Mouse (Mus musculus) liver, postnatal 0 days (tissue): ENCODE measurements around the gene Hsd17b10. TPM values are rescaled to one million over a fixed set of nuclear protein-coding genes. Genes with fewer than 3 reads are reported as not detected.

ENCODE experiments used
- ATAC-seq: fragments of 200-750 bp; cut with Nextera tagmentation; 2 replicates; pipeline ENCODE4 v1.8.0; 2017; ENCODE audit warnings: mild to moderate bottlenecking, moderate library complexity
- DNase-seq: peaks from one replicate; pipeline ENCODE4 v3.0.0-alpha.2; 2016
- H3K27ac ChIP-seq: fragments of 300-500 bp; sonication (generic); 2 replicates; pipeline ENCODE4 v1.5.1; 2014; ENCODE audit warnings: antibody characterized with exemption, moderate library complexity, mild to moderate bottlenecking, low read depth
- H3K27me3 ChIP-seq: fragments of 300-500 bp; sonication (generic); 2 replicates; pipeline ENCODE4 v1.6.1; 2014; ENCODE audit warnings: low read length, control low read depth, mixed read lengths; ENCODE audit not compliant: insufficient read depth
- H3K36me3 ChIP-seq: fragments of 300-500 bp; sonication (generic); replicated peaks from 2 replicates; pipeline ENCODE4 v1.6.1; 2014; ENCODE audit warnings: mild to moderate bottlenecking, control low read depth, low read length, moderate library complexity, mixed read lengths; ENCODE audit not compliant: insufficient read depth
- H3K4me1 ChIP-seq: fragments of 300-500 bp; sonication (generic); 2 replicates; pipeline ENCODE4 v1.6.1; 2014; ENCODE audit warnings: antibody characterized with exemption, mild to moderate bottlenecking, control low read depth; ENCODE audit not compliant: insufficient read depth
- H3K4me2 ChIP-seq: fragments of 300-500 bp; sonication (generic); 2 replicates; pipeline ENCODE4 v1.6.1; 2014; ENCODE audit warnings: low read depth, mild to moderate bottlenecking, low read length, moderate library complexity, mixed read lengths
- H3K4me3 ChIP-seq: fragments of 300-500 bp; sonication (generic); 2 replicates; pipeline ENCODE4 v1.5.1; 2014; ENCODE audit warnings: low read depth, low read length
- H3K9ac ChIP-seq: fragments of 300-500 bp; sonication (generic); replicated peaks from 2 replicates; pipeline ENCODE4 v1.6.1; 2014; ENCODE audit warnings: mild to moderate bottlenecking, moderate library complexity
- H3K9me3 ChIP-seq: fragments of 300-500 bp; sonication (generic); 2 replicates; pipeline ENCODE4 v1.6.1; 2016; ENCODE audit warnings: mild to moderate bottlenecking, control low read depth, low read length, mixed read lengths
- CTCF ChIP-seq: sonication (generic); IDR thresholded peaks from 2 replicates; pipeline ENCODE4 v1.5.1; 2016; ENCODE audit warnings: antibody characterized with exemption, low read depth
- EP300 ChIP-seq: IDR thresholded peaks from 2 replicates; pipeline ENCODE4 v1.6.1; 2016; ENCODE audit warnings: antibody characterized with exemption, low read depth, mild to moderate bottlenecking
- WGBS: fragments of 180-500 bp; shearing (Covaris S2); extraction: QIAGEN DNeasy Blood & Tissue Kit; methylation state at CpG from one replicate; pipeline ENCODE4 v1.1.7; 2014; ENCODE audit not compliant: insufficient replicate concordance; 5-methylcytosine and 5-hydroxymethylcytosine counted together
- polyA plus RNA-seq: library from polyadenylated mRNA; unstranded; fragments of >200 nt; fragmentation: Nextera tagmentation; extraction: Ambion mirVana; gene quantifications from 2 replicates; pipeline ENCODE4 v1.2.1, GENCODE M21; 2015

Gene Hsd17b10
- polyA plus RNA-seq, 1 experiment from 2014 or later, result 197 TPM

DNA sequence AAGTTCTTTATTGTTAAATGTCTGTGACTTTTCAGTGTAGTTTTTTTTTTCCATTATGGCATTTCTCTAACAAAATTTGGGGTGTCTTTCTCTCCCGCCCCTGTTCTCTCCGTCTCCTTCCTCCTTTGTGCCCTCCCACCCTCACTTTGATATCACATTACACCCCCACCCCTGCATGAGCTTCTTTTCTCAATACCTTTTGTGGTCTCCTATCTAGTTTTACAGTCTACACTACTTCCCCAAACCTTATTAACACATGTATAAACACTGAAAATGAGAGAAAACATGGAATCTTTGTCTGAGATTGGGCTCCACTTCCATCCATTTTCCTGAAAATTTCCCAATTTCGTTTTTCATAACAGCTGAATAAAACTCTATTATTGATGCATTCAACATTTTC is 50.9 kb downstream of the Hsd17b10 start:
- H3K36me3 ChIP-seq, result peaks cover 15% of the 10 kb centered on the region; the same call in 1 of the 2 replicates
- DNase-seq, result no peak

More for the DNA sequence above, 50.9 kb downstream of the Hsd17b10 start:
- WGBS, result 68% methylated on average over 3 of the region's 3 CpGs
- no peak overlapping the region for H3K4me2 ChIP-seq
- H3K4me3 ChIP-seq, result no peak overlapping the region
- H3K9me3 ChIP-seq, result no peaks in the 10 kb centered on the region
- ATAC-seq, result no peak
- no peaks in the 10 kb centered on the region for H3K27me3 ChIP-seq
- no peak for TF ChIP-seq CTCF
- no peak for TF ChIP-seq EP300
- H3K27ac ChIP-seq, result no peak overlapping the region
- H3K4me1 ChIP-seq, result no peaks in the 10 kb centered on the region
- no peak overlapping the region for H3K9ac ChIP-seq

Other genes starting within 250 kb of the Hsd17b10 start
- gene Huwe1, start 201.0 kb upstream of the Hsd17b10 start, polyA plus RNA-seq, result 6.5 and 11.1 TPM in 2 replicates
- gene Ribc1, start 14.4 kb downstream of the Hsd17b10 start, polyA plus RNA-seq, result 1.8 and 1.9 TPM in 2 replicates
- 31.3 and 34.0 TPM in 2 replicates for gene Smc1a, start 14.6 kb downstream of the Hsd17b10 start, polyA plus RNA-seq
- gene Iqsec2, start 142.4 kb downstream of the Hsd17b10 start, polyA plus RNA-seq, result 3.0 and 3.7 TPM in 2 replicates
- gene Kdm5c, start 231.2 kb downstream of the Hsd17b10 start, polyA plus RNA-seq, result 7.2 and 9.8 TPM in 2 replicates